Mouse (Mus musculus): ENCODE measurements around the gene Tctex1d2. TPM values are rescaled to one million over a fixed set of nuclear protein-coding genes. Genes with fewer than 3 reads are reported as not detected.

Gene Tctex1d2
- polyA plus RNA-seq, 1 experiment from 2014 or later = 31.1 TPM

DNA sequence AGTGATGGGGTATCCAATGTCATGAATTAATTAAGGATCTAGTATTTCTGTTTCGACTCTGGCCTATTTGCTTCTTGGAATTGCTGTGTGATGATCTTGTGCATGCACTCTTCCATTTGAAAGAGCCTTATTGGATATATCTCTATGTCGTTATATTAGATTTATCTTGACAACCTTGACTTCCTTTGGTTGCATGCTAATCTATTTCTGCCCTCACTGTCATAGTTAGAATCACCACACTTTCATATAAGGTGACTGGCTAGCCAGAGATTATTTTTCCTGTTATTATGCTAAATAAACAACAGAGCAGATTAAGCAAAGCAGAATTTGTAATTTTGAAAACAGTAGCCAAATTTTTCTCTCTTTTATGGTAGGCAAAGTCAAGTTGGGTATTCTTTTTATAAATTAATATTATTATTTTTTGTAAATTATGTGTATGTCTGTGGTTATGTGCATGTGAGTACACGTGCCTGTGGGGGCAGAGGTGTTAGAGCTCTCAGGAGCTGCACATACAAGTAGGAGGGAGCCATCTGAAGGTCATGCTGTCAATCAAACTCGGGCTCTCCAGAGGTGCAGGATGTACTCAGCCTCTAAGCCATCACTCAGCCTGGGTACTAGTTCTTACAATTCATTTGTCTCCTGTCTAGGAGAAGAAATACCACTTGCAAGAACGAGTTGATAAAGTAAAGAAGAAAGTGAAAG, 50.1 kb downstream of the Tctex1d2 start:
- DNase-seq (ENCODE audit: low spot score) = no peak
- no peaks in the 10 kb centered on the region for H3K9me3 ChIP-seq (ENCODE audit: control insufficient read depth, low read length)
- H3K4me3 ChIP-seq (ENCODE audit: low read depth, low read length) = no peak overlapping the region
- no peak for ATAC-seq (ENCODE audit: low FRiP score)
- 82% methylated on average over 5 of the region's 5 CpGs for WGBS
- H3K36me3 ChIP-seq (ENCODE audit: control insufficient read depth, insufficient read depth, low read length) = no peaks in the 10 kb centered on the region
- H3K27ac ChIP-seq (ENCODE audit: low read depth, low read length) = no peak overlapping the region
- H3K4me2 ChIP-seq (replicated peaks; ENCODE audit: low read depth, low read length) = no peak overlapping the region
- H3K27me3 ChIP-seq (ENCODE audit: control insufficient read depth, insufficient read depth, low read length) = no peaks in the 10 kb centered on the region
- H3K9ac ChIP-seq (ENCODE audit: low read depth, low read length) = no peak overlapping the region
- no peaks in the 10 kb centered on the region for H3K4me1 ChIP-seq (replicated peaks; ENCODE audit: control insufficient read depth, insufficient read depth, low read length)

DNA sequence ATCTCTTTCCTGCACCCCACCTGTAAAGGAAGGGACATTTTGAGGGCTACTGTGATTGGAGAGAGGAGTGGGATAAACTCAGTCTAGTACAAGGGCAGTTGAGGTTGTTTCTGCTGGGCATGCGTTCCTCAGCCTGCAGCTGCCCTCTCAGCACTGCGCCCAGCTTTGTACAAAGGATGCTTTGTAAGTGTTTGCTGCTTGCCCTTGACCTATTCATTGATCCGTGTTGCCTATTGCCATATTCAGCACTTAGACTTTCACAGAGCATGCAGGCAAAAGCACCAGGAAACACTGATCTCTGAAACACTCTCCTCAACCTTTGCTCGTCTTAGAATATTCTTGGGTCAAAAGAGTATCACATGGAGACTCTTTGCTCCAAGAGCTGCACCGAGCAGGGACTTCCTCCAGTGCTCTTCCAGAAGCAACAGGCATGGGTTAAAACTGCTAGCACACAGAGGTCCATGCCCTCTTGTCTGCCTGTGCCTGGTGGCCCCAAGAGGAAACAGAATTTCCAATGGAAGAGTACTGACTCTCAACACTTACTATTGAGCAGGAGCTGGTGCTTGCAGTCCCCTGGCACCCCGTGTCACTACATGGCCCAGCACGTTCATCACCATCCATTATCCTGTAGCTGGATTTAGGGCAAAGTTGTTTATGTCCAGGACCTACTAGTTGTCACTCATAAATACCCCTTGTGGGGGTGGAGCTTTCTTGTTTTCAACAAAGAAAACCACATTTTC, 52.9 kb downstream of the Tctex1d2 start:
- no peaks in the 10 kb centered on the region for H3K9me3 ChIP-seq (ENCODE audit: control insufficient read depth, low read length)
- H3K4me3 ChIP-seq (ENCODE audit: low read depth, low read length) = no peak overlapping the region
- H3K9ac ChIP-seq (ENCODE audit: low read depth, low read length) = no peak overlapping the region
- H3K4me2 ChIP-seq (replicated peaks; ENCODE audit: low read depth, low read length) = no peak overlapping the region
- WGBS = 76% methylated on average over 7 of the region's 7 CpGs
- DNase-seq (ENCODE audit: low spot score) = no peak
- no peaks in the 10 kb centered on the region for H3K36me3 ChIP-seq (ENCODE audit: control insufficient read depth, insufficient read depth, low read length)
- no peak for ATAC-seq (ENCODE audit: low FRiP score)
- H3K27me3 ChIP-seq (ENCODE audit: control insufficient read depth, insufficient read depth, low read length) = no peaks in the 10 kb centered on the region
- H3K27ac ChIP-seq (ENCODE audit: low read depth, low read length) = no peak overlapping the region
- H3K4me1 ChIP-seq (replicated peaks; ENCODE audit: control insufficient read depth, insufficient read depth, low read length) = no peaks in the 10 kb centered on the region

DNA sequence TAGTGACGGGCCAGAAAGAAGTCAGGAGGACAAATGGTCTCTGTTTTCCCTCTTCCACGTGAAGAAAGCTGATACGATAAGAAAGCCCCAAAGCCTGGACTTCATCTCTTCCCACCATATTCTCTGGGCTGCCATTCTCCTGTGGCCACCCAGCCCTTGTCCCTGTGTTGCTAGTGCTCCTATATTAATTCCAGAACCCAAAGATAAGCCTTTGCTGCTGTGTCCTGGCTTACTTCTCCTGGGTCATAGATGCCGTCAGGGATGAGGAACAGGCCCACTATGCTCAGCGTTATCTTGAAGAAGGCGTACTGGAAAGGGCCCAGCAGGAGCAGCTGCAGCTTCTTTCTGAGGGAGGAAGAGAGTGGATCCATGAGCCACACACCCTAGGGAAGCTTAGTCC, 57.8 kb downstream of the Tctex1d2 start:
- H3K9ac ChIP-seq (ENCODE audit: low read depth, low read length) = no peak overlapping the region
- ATAC-seq (ENCODE audit: low FRiP score) (no peak), DNase-seq (ENCODE audit: low spot score) (no peak)
- no peak overlapping the region for H3K4me2 ChIP-seq (replicated peaks; ENCODE audit: low read depth, low read length)
- H3K9me3 ChIP-seq (ENCODE audit: control insufficient read depth, low read length) = no peaks in the 10 kb centered on the region
- WGBS = 86% methylated on average over 6 of the region's 6 CpGs
- H3K4me1 ChIP-seq (replicated peaks; ENCODE audit: control insufficient read depth, insufficient read depth, low read length) = no peaks in the 10 kb centered on the region
- H3K4me3 ChIP-seq (ENCODE audit: low read depth, low read length) = no peak overlapping the region
- no peaks in the 10 kb centered on the region for H3K36me3 ChIP-seq (ENCODE audit: control insufficient read depth, insufficient read depth, low read length)
- H3K27me3 ChIP-seq (ENCODE audit: control insufficient read depth, insufficient read depth, low read length) = no peaks in the 10 kb centered on the region
- no peak overlapping the region for H3K27ac ChIP-seq (ENCODE audit: low read depth, low read length)

Other genes starting within 250 kb of the Tctex1d2 start
- gene Bex6, start 239.9 kb upstream of the Tctex1d2 start, polyA plus RNA-seq (2014; fragmentation: Nextera tagmentation; extraction: Ambion mirVana) = not detected in 2 replicates
- 15.6 and 22.8 TPM in 2 replicates for gene Fbxo45, start 172.5 kb upstream of the Tctex1d2 start, polyA plus RNA-seq (2014; fragmentation: Nextera tagmentation; extraction: Ambion mirVana)
- 16.6 and 18.8 TPM in 2 replicates for gene Wdr53, start 172.5 kb upstream of the Tctex1d2 start, polyA plus RNA-seq (2014; fragmentation: Nextera tagmentation; extraction: Ambion mirVana)
- gene Smco1, start 148.2 kb upstream of the Tctex1d2 start, polyA plus RNA-seq (2014; fragmentation: Nextera tagmentation; extraction: Ambion mirVana) = not detected in 2 replicates
- 25.8 and 31.1 TPM in 2 replicates for gene Rnf168, start 142.2 kb upstream of the Tctex1d2 start, polyA plus RNA-seq (2014; fragmentation: Nextera tagmentation; extraction: Ambion mirVana)
- gene Ubxn7, start 87.4 kb upstream of the Tctex1d2 start, polyA plus RNA-seq (2014; fragmentation: Nextera tagmentation; extraction: Ambion mirVana) = 24.9 and 40.5 TPM in 2 replicates
- not detected in 2 replicates for gene Tm4sf19, start 19.2 kb upstream of the Tctex1d2 start, polyA plus RNA-seq (2014; fragmentation: Nextera tagmentation; extraction: Ambion mirVana)
- 41.8 and 41.9 TPM in 2 replicates for gene Pcyt1a, start 11.2 kb downstream of the Tctex1d2 start, polyA plus RNA-seq (2014; fragmentation: Nextera tagmentation; extraction: Ambion mirVana)
- gene Slc51a, start 68.2 kb downstream of the Tctex1d2 start, polyA plus RNA-seq (2014; fragmentation: Nextera tagmentation; extraction: Ambion mirVana) = 0.25 and 0.29 TPM in 2 replicates
- gene Zdhhc19, start 76.6 kb downstream of the Tctex1d2 start, polyA plus RNA-seq (2014; fragmentation: Nextera tagmentation; extraction: Ambion mirVana) = not detected in 2 replicates
- 59.0 and 69.2 TPM in 2 replicates for gene Tfrc, start 189.2 kb downstream of the Tctex1d2 start, polyA plus RNA-seq (2014; fragmentation: Nextera tagmentation; extraction: Ambion mirVana)
- gene Tnk2, start 224.2 kb downstream of the Tctex1d2 start, polyA plus RNA-seq (2014; fragmentation: Nextera tagmentation; extraction: Ambion mirVana) = 5.2 and 7.0 TPM in 2 replicates